Mouse (Mus musculus) G1E (cell line): Measurements from ENCODE around the gene Atrnl1. TPM values are rescaled to one million over a fixed set of nuclear protein-coding genes. Genes with fewer than 3 reads are reported as not detected.

Experiments used
- ATAC-seq: 2 replicates; pipeline ENCODE4 v1.8.0; 2016; ENCODE audit warnings: mild to moderate bottlenecking; ENCODE audit not compliant: insufficient number of reproducible peaks, poor library complexity, low FRiP score, severe bottlenecking; ENCODE audit errors: extremely low read depth
- DNase-seq: peaks from one replicate; pipeline ENCODE4 v3.0.0; 2012; ENCODE audit warnings: low spot score
- H3K27me3 ChIP-seq: 2 replicates; pipeline ENCODE4 v1.6.1; 2012; ENCODE audit warnings: mild to moderate bottlenecking, low read length, inconsistent platforms; ENCODE audit not compliant: insufficient read depth
- H3K36me3 ChIP-seq: replicated peaks from 2 replicates; pipeline ENCODE3; 2012; ENCODE audit warnings: mild to moderate bottlenecking, inconsistent platforms
- H3K4me1 ChIP-seq: 2 replicates; pipeline ENCODE4 v1.6.1; 2012; ENCODE audit warnings: low read depth, low read length, inconsistent platforms, mixed read lengths; ENCODE audit not compliant: insufficient read depth
- H3K4me3 ChIP-seq: 2 replicates; pipeline ENCODE4 v1.5.1; 2012; ENCODE audit warnings: low read depth, mild to moderate bottlenecking, inconsistent platforms, low read length, moderate library complexity, mixed read lengths
- H3K9me3 ChIP-seq: replicated peaks from 2 replicates; pipeline ENCODE4 v1.6.1; 2012; ENCODE audit warnings: inconsistent platforms
- CTCF ChIP-seq: IDR thresholded peaks from 2 replicates; pipeline ENCODE4 v1.5.1; 2012; ENCODE audit warnings: low read depth, low read length, inconsistent platforms, mixed read lengths
- GATA1 ChIP-seq: IDR thresholded peaks from 2 replicates; pipeline ENCODE4 v1.6.1; 2012; ENCODE audit warnings: borderline replicate concordance, low read length, inconsistent platforms, mixed read lengths
- GATA2 ChIP-seq: IDR thresholded peaks from 2 replicates; pipeline ENCODE4 v1.6.1; 2012; ENCODE audit warnings: low read depth, low read length, inconsistent platforms, borderline replicate concordance
- POLR2AphosphoS5 ChIP-seq: IDR thresholded peaks from 2 replicates; pipeline ENCODE4 v1.6.1; 2012; ENCODE audit warnings: low read depth, low read length, inconsistent platforms; ENCODE audit not compliant: insufficient replicate concordance
- TAL1 ChIP-seq: conservative IDR thresholded peaks from 2 replicates; pipeline ENCODE4 v1.6.1; 2012; ENCODE audit warnings: low read depth, low read length, inconsistent platforms, mixed read lengths
- polyA plus RNA-seq: library from polyadenylated mRNA; stranded (reverse); fragments of >175 nt; gene quantifications from 2 replicates; pipeline ENCODE4 v1.2.3, GENCODE M21; 2012
- total RNA-seq, 2 experiments: library from RNA; stranded (forward) in 1 of 2; stranded (reverse) in 1 of 2; fragments of 200-1000 nt in 1 of 2; fragments of >200 nt in 1 of 2; fragmentation: Nextera tagmentation in 1 of 2; gene quantifications; 2 replicates each; pipeline ENCODE4 v1.2.3; 2014 to 2017

Atrnl1 gene
- total and polyA plus RNA-seq, 3 experiments, result 0.52 to 5.8 (median 3.2) TPM

- Histone ChIP-seq H3K36me3 (no peaks in the 10 kb centered on the region), H3K4me1 (no peaks in the 10 kb centered on the region), H3K27me3 (no peaks in the 10 kb centered on the region), H3K4me3 (no peak overlapping the region), H3K9me3 (peaks cover 5% of the 10 kb centered on the region; the same call in 1 of the 2 replicates)
- ATAC-seq (no peak), DNase-seq (no peak)
- TF ChIP-seq POLR2AphosphoS5, result no peak
- TF ChIP-seq GATA1, result no peak
- TF ChIP-seq GATA2, result no peak
- TF ChIP-seq TAL1, result no peak
- TF ChIP-seq CTCF, result no peak
These were observed 141.4 kb downstream of the Atrnl1 start for GRCm38 (mm10) chr19:57752189-57752588.

- Histone ChIP-seq H3K9me3 (no peaks in the 10 kb centered on the region), H3K4me1 (peaks cover 10% of the 10 kb centered on the region; the same call in 1 of the 2 replicates), H3K36me3 (no peaks in the 10 kb centered on the region), H3K27me3 (no peaks in the 10 kb centered on the region), H3K4me3 (no peak overlapping the region)
- DNase-seq, result no peak
- no peak for ATAC-seq
- TF ChIP-seq GATA2 (no peak), CTCF (no peak), TAL1 (no peak), POLR2AphosphoS5 (no peak), GATA1 (no peak)
These were observed 151.7 kb downstream of the Atrnl1 start for GRCm38 (mm10) chr19:57762526-57762925.

GRCm38 (mm10) chr19:57764576-57765371, 153.9 kb downstream of the Atrnl1 start:
- no peaks in the 10 kb centered on the region for H3K9me3 ChIP-seq
- H3K4me1 ChIP-seq, result peaks cover 10% of the 10 kb centered on the region; the same call in 1 of the 2 replicates
- H3K4me3 ChIP-seq, result no peak overlapping the region
- no peaks in the 10 kb centered on the region for H3K27me3 ChIP-seq
- no peaks in the 10 kb centered on the region for H3K36me3 ChIP-seq
- ATAC-seq, result no peak
- no peak for DNase-seq
- TF ChIP-seq CTCF, result no peak

GRCm38 (mm10) chr19:57767051-57767450, 156.2 kb downstream of the Atrnl1 start:
- no peak for DNase-seq
- H3K36me3 ChIP-seq, result no peaks in the 10 kb centered on the region
- TF ChIP-seq GATA1 (no peak), POLR2AphosphoS5 (no peak), GATA2 (no peak), TAL1 (no peak), CTCF (no peak)
- no peak for ATAC-seq
- H3K9me3 ChIP-seq, result no peaks in the 10 kb centered on the region
- H3K4me3 ChIP-seq, result no peak overlapping the region
- peaks cover 6% of the 10 kb centered on the region; the same call in 1 of the 2 replicates for H3K4me1 ChIP-seq
- no peaks in the 10 kb centered on the region for H3K27me3 ChIP-seq

GRCm38 (mm10) chr19:57768661-57769060, 157.8 kb downstream of the Atrnl1 start:
- Histone ChIP-seq H3K27me3 (no peaks in the 10 kb centered on the region), H3K4me1 (no peaks in the 10 kb centered on the region), H3K4me3 (no peak overlapping the region), H3K36me3 (no peaks in the 10 kb centered on the region), H3K9me3 (no peaks in the 10 kb centered on the region)
- ATAC-seq (no peak), DNase-seq (no peak)
- TF ChIP-seq TAL1, result no peak
- no peak for TF ChIP-seq GATA1
- TF ChIP-seq CTCF, result no peak
- no peak for TF ChIP-seq POLR2AphosphoS5
- TF ChIP-seq GATA2, result no peak

- Histone ChIP-seq H3K9me3 (0 out of 2 replicates have a peak, but pooled peaks cover 2% of the 10 kb centered on the region), H3K27me3 (no peaks in the 10 kb centered on the region), H3K4me1 (no peaks in the 10 kb centered on the region), H3K36me3 (no peaks in the 10 kb centered on the region), H3K4me3 (no peak overlapping the region)
- TF ChIP-seq GATA2 (no peak), GATA1 (no peak), POLR2AphosphoS5 (no peak), TAL1 (no peak), CTCF (no peak)
- ATAC-seq (no peak), DNase-seq (no peak)
These were observed 171.7 kb downstream of the Atrnl1 start for GRCm38 (mm10) chr19:57782366-57783089.
